16 mouse cellular contexts compared by ENCODE assay signal in the genomic region with DNA sequence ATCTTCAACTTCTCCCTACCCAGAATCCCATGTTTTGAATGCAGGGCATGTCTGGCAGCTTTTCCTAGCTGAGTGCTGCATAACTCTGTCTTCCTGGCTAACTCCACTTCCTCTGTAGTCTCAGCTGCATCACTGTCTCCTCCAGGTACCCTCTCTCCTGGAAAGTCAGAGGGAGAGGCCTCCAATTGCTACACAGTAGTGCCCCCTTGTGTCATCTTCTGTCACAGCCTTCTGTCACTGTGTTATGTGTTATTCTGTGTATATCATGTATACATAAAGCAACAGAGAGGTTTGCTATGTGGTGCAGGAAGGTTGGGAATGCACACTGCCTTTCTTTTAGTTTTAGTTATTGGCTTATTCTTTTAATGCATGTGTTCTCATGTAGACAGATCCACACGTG.
DNase-seq lines count a peak whose midpoint lies in the region; ATAC-seq and TF ChIP-seq lines count a peak whose summit lies in the region.
"Had no signal": no experiment of that assay in that cellular context is flagged by ENCODE, and none has a peak within 500 bp of the region (broad histone marks: within the 10 kb centered on the region; RNA-seq: fewer than 3 reads in every experiment).

No protein-coding gene starts in this region.

- no peak overlapping the region for H3K4me3 ChIP-seq in liver, embryonic 14.5 days (ENCODE audit: insufficient read depth in 1 of 2, low read depth in 2 of 2, low read length in 2 of 2)
- H3K4me3 ChIP-seq in liver, embryonic 11.5 days (ENCODE audit: low read depth, low read length) = no peak overlapping the region
- no peak overlapping the region for H3K4me3 ChIP-seq in stomach, postnatal 0 days (ENCODE audit: low read depth, low read length)
- H3K4me3 ChIP-seq: heart, embryonic 12.5 days; limb, embryonic 10.5 days had no signal

- 38% methylated on average over 1 of the region's 1 CpGs for WGBS in liver, embryonic 14.5 days (ENCODE audit: insufficient replicate concordance)
- 64% methylated on average over 1 of the region's 1 CpGs for WGBS in liver, embryonic 11.5 days
- whole genome bisulfite sequencing in stomach, postnatal 0 days = 68% methylated on average over 1 of the region's 1 CpGs

- TF ChIP-seq EP300 in liver, embryonic 14.5 days (IDR thresholded peaks at IDR 0.05; ENCODE audit: low read depth) = no peak
- no peak for TF ChIP-seq EP300 in stomach, postnatal 0 days (optimal IDR thresholded peaks at IDR 0.05)

- no peak overlapping the region for H3K27ac ChIP-seq in liver, embryonic 14.5 days
- H3K27ac ChIP-seq in liver, embryonic 11.5 days (ENCODE audit: low read depth, low read length) = no peak overlapping the region
- H3K27ac ChIP-seq in stomach, postnatal 0 days (replicated peaks) = no peak overlapping the region
- H3K27ac ChIP-seq: limb, embryonic 10.5 days had no signal

- peak; percentile 37 for TF ChIP-seq CTCF in liver, embryonic 14.5 days (IDR thresholded peaks at IDR 0.05; ENCODE audit: low read depth)
- 0 out of 2 replicates have a peak, but pooled peaks have one; percentile 16 for TF ChIP-seq CTCF in stomach, postnatal 0 days (IDR thresholded peaks at IDR 0.05; ENCODE audit: low read depth)

- no peaks in the 10 kb centered on the region for H3K9me3 ChIP-seq in liver, embryonic 14.5 days (ENCODE audit: control insufficient read depth, low read length)
- H3K9me3 ChIP-seq in liver, embryonic 11.5 days (ENCODE audit: control insufficient read depth, low read length) = no peaks in the 10 kb centered on the region
- no peaks in the 10 kb centered on the region for H3K9me3 ChIP-seq in stomach, postnatal 0 days (ENCODE audit: control insufficient read depth, low read length)
- H3K9me3 ChIP-seq: heart, embryonic 12.5 days; limb, embryonic 10.5 days had no signal

- H3K9ac ChIP-seq in liver, embryonic 14.5 days (replicated peaks) = no peak overlapping the region
- H3K9ac ChIP-seq in liver, embryonic 11.5 days (ENCODE audit: low read depth, low read length) = no peak overlapping the region
- H3K9ac ChIP-seq in stomach, postnatal 0 days (ENCODE audit: low read length) = no peak overlapping the region
- H3K9ac ChIP-seq: heart, embryonic 12.5 days had no signal

- no peak overlapping the region for H3K4me2 ChIP-seq in liver, embryonic 14.5 days (ENCODE audit: low read depth)
- no peak overlapping the region for H3K4me2 ChIP-seq in liver, embryonic 11.5 days
- no peak overlapping the region for H3K4me2 ChIP-seq in stomach, postnatal 0 days (replicated peaks; ENCODE audit: low read depth)
- H3K4me2 ChIP-seq: heart, embryonic 12.5 days had no signal

- H3K4me1 ChIP-seq in liver, embryonic 14.5 days (replicated peaks; ENCODE audit: control insufficient read depth in 2 of 2, insufficient read depth in 2 of 2, low read length in 1 of 2) = no peaks in the 10 kb centered on the region
- H3K4me1 ChIP-seq in liver, embryonic 11.5 days (replicated peaks; ENCODE audit: control insufficient read depth, insufficient read depth, low read length) = no peaks in the 10 kb centered on the region
- H3K4me1 ChIP-seq in stomach, postnatal 0 days (replicated peaks; ENCODE audit: control insufficient read depth, insufficient read depth) = no peaks in the 10 kb centered on the region
- H3K4me1 ChIP-seq: heart, embryonic 12.5 days; limb, embryonic 10.5 days had no signal

- H3K27me3 ChIP-seq in liver, embryonic 14.5 days (ENCODE audit: control insufficient read depth, insufficient read depth, low read length) = no peaks in the 10 kb centered on the region
- H3K27me3 ChIP-seq in liver, embryonic 11.5 days (replicated peaks; ENCODE audit: control insufficient read depth, insufficient read depth, low read length) = no peaks in the 10 kb centered on the region
- H3K27me3 ChIP-seq in stomach, postnatal 0 days (ENCODE audit: control insufficient read depth, insufficient read depth, low read length) = no peaks in the 10 kb centered on the region
- H3K27me3 ChIP-seq: heart, embryonic 12.5 days had no signal

- no peaks in the 10 kb centered on the region for H3K36me3 ChIP-seq in liver, embryonic 14.5 days (replicated peaks; ENCODE audit: control insufficient read depth, insufficient read depth, low read depth)
- H3K36me3 ChIP-seq in liver, embryonic 11.5 days (ENCODE audit: control insufficient read depth, insufficient read depth, low read length) = no peaks in the 10 kb centered on the region
- no peaks in the 10 kb centered on the region for H3K36me3 ChIP-seq in stomach, postnatal 0 days (ENCODE audit: control insufficient read depth, insufficient read depth, low read length)
- H3K36me3 ChIP-seq: heart, embryonic 12.5 days; limb, embryonic 10.5 days had no signal

- DNase-seq in cerebellum, postnatal 10 days = peak; percentile 56 to 67
- no peak for DNase-seq in cerebellum, postnatal 36 days
- DNase-seq in liver, embryonic 14.5 days (ENCODE audit: low read depth in 3 of 3, low spot score in 3 of 3) = no peak
- DNase-seq in liver, embryonic 11.5 days (ENCODE audit: low spot score) = no peak
- DNase-seq in ZHBTc4 (ENCODE audit: low read depth, low spot score) = peak; percentile 22
- DNase-seq in stomach, postnatal 0 days (ENCODE audit: low spot score) = no peak
- DNase-seq in urinary bladder, adult 2 months (ENCODE audit: low spot score) = no peak
- no peak for DNase-seq in frontal cortex, postnatal 14 days (ENCODE audit: low spot score in 2 of 2)
- DNase-seq: adrenal gland, postnatal 10 days; embryo, embryonic 11 days; gastrocnemius, postnatal 25 days; kidney, adult 18-20 months; right cerebral cortex, postnatal 25 days had no signal

- no peak; the same call in 1 of the 2 replicates for ATAC-seq in liver, embryonic 14.5 days (ENCODE audit: insufficient read depth)
- ATAC-seq in liver, embryonic 11.5 days (replicated peaks; ENCODE audit: low FRiP score) = no peak
- no peak for ATAC-seq in stomach, postnatal 0 days (ENCODE audit: low FRiP score, low TSS enrichment)
- ATAC-seq: forebrain, embryonic 16.5 days had no signal

Comparison
In these comparisons a context has a peak if more than half of its experiments do, and no peak if none do; other contexts are left out.
1. DNase-seq: peak in cerebellum, postnatal 10 days (2 of 2) and ZHBTc4 (single experiment); none in cerebellum, postnatal 36 days (0 of 2), liver, embryonic 14.5 days (0 of 3), liver, embryonic 11.5 days (single experiment), stomach, postnatal 0 days (single experiment), urinary bladder, adult 2 months (single experiment) and frontal cortex, postnatal 14 days (0 of 2).